Mouse (Mus musculus) erythroblast, embryonic 14.5 days (primary cell): ENCODE data around the gene Hist1h2ab.

Experiments
- GATA1 ChIP-seq: IDR thresholded peaks from 2 replicates; pipeline ENCODE4 v1.6.1; 2012; ENCODE audit warnings: low read length, inconsistent platforms, mixed read lengths
- TAL1 ChIP-seq: IDR thresholded peaks from 3 replicates; pipeline ENCODE4 v1.6.1; 2012; ENCODE audit warnings: low read length, inconsistent platforms, mixed read lengths

DNA sequence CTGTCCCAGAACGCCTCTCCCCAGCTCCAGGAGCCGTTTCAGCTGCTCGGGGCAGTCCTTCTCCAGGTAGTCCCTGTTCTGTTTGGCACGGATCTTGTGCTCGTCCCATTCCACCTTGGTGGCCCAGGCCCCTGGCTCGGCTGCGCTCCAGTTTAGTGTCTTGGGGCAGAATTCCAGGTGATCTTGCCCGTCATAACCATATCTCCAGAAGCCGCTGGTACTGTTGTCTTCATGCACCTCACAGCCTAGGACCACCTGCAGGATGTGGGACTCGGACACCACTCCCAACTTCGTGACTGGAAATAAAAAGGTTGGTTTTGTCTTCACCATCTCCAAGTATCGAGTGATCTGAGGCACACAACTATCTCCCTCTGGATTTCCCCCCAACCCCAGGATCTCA lies 44.2 kb upstream of the Hist1h2ab start:
- no peak for TF ChIP-seq GATA1
- TF ChIP-seq TAL1 = no peak
